Mouse (Mus musculus) liver, adult (tissue): ENCODE measurements at regions not wholly inside any gene's neighbourhood (a gene's known extent, or its start where the extent isn't known, plus 50 kb on each side); places are given as distances from the start of the nearest gene placed in this dataset.

Experiments
- GATA4 ChIP-seq: IDR thresholded peaks from 2 replicates; pipeline ENCODE4 v1.6.1; 2014; ENCODE audit warnings: mild to moderate bottlenecking, low read length; ENCODE audit not compliant: insufficient replicate concordance

GRCm38 (mm10) chr14:76687971-76688407 lies 131.3 kb upstream of the Serp2 start:
- no peak for TF ChIP-seq GATA4

GRCm38 (mm10) chr14:76686762-76687453 lies 130.2 kb upstream of the Serp2 start:
- no peak for TF ChIP-seq GATA4

- TF ChIP-seq GATA4: no peak
These were observed 129.4 kb upstream of the Serp2 start for GRCm38 (mm10) chr14:76685830-76686761.

- TF ChIP-seq GATA4: no peak
These were observed 127.6 kb upstream of the Serp2 start for GRCm38 (mm10) chr14:76684327-76684726.

- no peak for TF ChIP-seq GATA4
These were observed 125.1 kb upstream of the Serp2 start for GRCm38 (mm10) chr14:76681581-76682377.

GRCm38 (mm10) chr14:76678512-76679134 lies 121.9 kb upstream of the Serp2 start:
- no peak for TF ChIP-seq GATA4

GRCm38 (mm10) chr14:76674949-76675348 lies 118.3 kb upstream of the Serp2 start:
- TF ChIP-seq GATA4: no peak

- peak; percentile 65; the same call in 1 of the 2 replicates for TF ChIP-seq GATA4
These were observed 117.1 kb upstream of the Serp2 start for GRCm38 (mm10) chr14:76673671-76674331.

GRCm38 (mm10) chr14:76672899-76673298 lies 116.2 kb upstream of the Serp2 start:
- no peak for TF ChIP-seq GATA4

GRCm38 (mm10) chr14:76672442-76672841 lies 115.8 kb upstream of the Serp2 start:
- TF ChIP-seq GATA4: no peak

- TF ChIP-seq GATA4: no peak
These were observed 114.3 kb upstream of the Serp2 start for GRCm38 (mm10) chr14:76671023-76671422.

- no peak for TF ChIP-seq GATA4
These were observed 109.2 kb upstream of the Serp2 start for GRCm38 (mm10) chr14:76665754-76666371.

- TF ChIP-seq GATA4: no peak
These were observed 108.2 kb upstream of the Serp2 start for GRCm38 (mm10) chr14:76664586-76665508.
